Mouse (Mus musculus) bone marrow, adult 2 months (tissue): ENCODE measurements at regions not wholly inside any gene's neighbourhood (a gene's known extent, or its start where the extent isn't known, plus 50 kb on each side); places are given as distances from the start of the nearest gene placed in this dataset.

Experiments used
- CTCF ChIP-seq: fragments of 200-500 bp; IDR thresholded peaks from 2 replicates; pipeline ENCODE4 v1.5.1; 2011; ENCODE audit warnings: low read length, control low read depth; ENCODE audit not compliant: control insufficient read depth, insufficient read depth
- POLR2A ChIP-seq: fragments of 200-500 bp; IDR thresholded peaks from 2 replicates; pipeline ENCODE4 v1.6.1; 2011; ENCODE audit warnings: low read depth, mild to moderate bottlenecking, control low read depth, low read length, borderline replicate concordance; ENCODE audit not compliant: control insufficient read depth

DNA sequence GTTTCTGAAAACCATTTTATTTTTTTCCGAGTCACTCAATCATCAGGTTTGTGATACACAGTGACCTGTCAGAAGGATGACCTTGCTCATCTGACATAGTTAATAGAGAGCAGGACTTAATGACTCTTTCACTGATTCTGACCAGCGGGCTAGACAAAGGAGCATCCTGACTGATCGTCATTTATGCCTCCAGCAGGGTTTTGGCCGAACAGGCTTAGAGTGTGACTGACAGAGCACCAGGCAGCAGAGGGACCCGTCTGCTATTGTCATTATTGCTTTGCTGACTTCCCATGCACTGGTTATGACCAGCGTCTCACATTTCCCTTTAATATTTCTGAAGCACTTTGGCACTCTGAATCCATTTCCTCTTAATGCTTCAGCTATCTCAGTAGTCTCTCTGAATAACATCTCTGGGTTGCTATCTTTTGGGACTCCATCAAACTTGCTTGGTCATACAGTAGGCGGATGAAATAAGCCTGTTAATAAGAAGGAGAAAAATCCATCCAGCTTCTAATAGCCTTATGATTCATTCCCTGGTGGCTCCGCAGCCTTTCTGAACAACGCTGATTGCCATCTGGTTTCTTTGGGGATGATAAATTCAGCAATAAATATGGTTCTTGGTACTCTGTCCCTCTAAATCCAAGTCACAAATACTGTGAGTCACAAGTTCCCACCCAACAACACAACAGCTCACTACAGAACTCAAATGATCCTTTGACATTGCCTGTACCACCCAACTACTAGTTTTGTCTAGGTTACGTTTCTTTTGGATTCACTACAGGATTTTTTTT is 820.8 kb upstream of the Sox9 start:
- no peak for TF ChIP-seq CTCF
- TF ChIP-seq POLR2A, result no peak
